Mouse (Mus musculus): ENCODE data around the gene Stab2. TPM values are rescaled to one million over a fixed set of nuclear protein-coding genes. Genes with fewer than 3 reads are reported as not detected.

Gene Stab2
- total and polyA plus RNA-seq, 3 experiments: 0.09 TPM; not detected in 2

- in situ Hi-C loops (cut with MboI; ENCODE audit: low pct_ligation_motif_present, low pct_unique_long_range_greater_than_20kb, low sequenced_read_pairs): no loop called here
- Histone ChIP-seq H3K27me3 (replicated peaks) (no peaks in the 10 kb centered on the region), H3K27ac (ENCODE audit: insufficient read depth, low read depth) (no peak overlapping the region), H3K4me2 (ENCODE audit: insufficient read depth, low read depth, poor library complexity, severe bottlenecking) (no peak overlapping the region), H3K4me1 (ENCODE audit: control insufficient read depth in 1 of 2, insufficient read depth in 2 of 2) (peaks cover 0 to 9% of the 10 kb centered on the region in 2 experiments; a peak in 3 of 4 replicates), H3K9me3 (replicated peaks; ENCODE audit: low read length) (no peaks in the 10 kb centered on the region), H3K79me2 (replicated peaks; ENCODE audit: control insufficient read depth, extremely low read depth, insufficient read depth, poor library complexity, severe bottlenecking) (no peaks in the 10 kb centered on the region), H3K4me3 (replicated peaks in 1 of 3; ENCODE audit: low read depth in 2 of 3, low read length in 2 of 3, poor library complexity in 1 of 3) (no peak overlapping the region), H3K9ac (ENCODE audit: insufficient read depth, low read depth) (no peak overlapping the region), H3K36me3 (replicated peaks in 1 of 2; ENCODE audit: control insufficient read depth in 1 of 2, insufficient read depth in 1 of 2, low read length in 1 of 2) (no peaks in the 10 kb centered on the region)
- dilution Hi-C loops (cut with MboI; ENCODE audit: extremely low pct_ligation_motif_present, extremely low pct_unique_long_range_greater_than_20kb, low sequenced_read_pairs): no loop called here
- no peak for DNase-seq (ENCODE audit: extremely low read depth)
- TF ChIP-seq EP300 (IDR thresholded peaks at IDR 0.05; ENCODE audit: low read length): no peak
These were observed 17.2 kb downstream of the Stab2 start for GRCm38 (mm10) chr10:86990666-86991065.

- TF ChIP-seq TBP (conservative IDR thresholded peaks at IDR 0.05; ENCODE audit: low read depth, low read length): no peak
- no peak for TF ChIP-seq E2F4 (IDR thresholded peaks at IDR 0.05; ENCODE audit: insufficient replicate concordance, low read depth, low read length)
- no peak for TF ChIP-seq POLR2AphosphoS2 (IDR thresholded peaks at IDR 0.05; ENCODE audit: low read depth, low read length)
- no peak for TF ChIP-seq RAD21 (IDR thresholded peaks at IDR 0.05; ENCODE audit: low read depth, low read length)
- no peak for TF ChIP-seq MAFK (IDR thresholded peaks at IDR 0.05; ENCODE audit: insufficient replicate concordance, low read length)
- peak; percentile 46; the same call in 1 of the 2 replicates for TF ChIP-seq BHLHE40 (IDR thresholded peaks at IDR 0.05; ENCODE audit: low read depth, low read length)
- no peak for TF ChIP-seq JUND (conservative IDR thresholded peaks at IDR 0.05; ENCODE audit: low read depth, low read length)
- no peak for TF ChIP-seq CHD1 (IDR thresholded peaks at IDR 0.05; ENCODE audit: low read depth, low read length)
- no peak for TF ChIP-seq SIN3A (IDR thresholded peaks at IDR 0.05; ENCODE audit: low read length)
- H3K79me2 ChIP-seq (replicated peaks; ENCODE audit: control insufficient read depth, extremely low read depth, insufficient read depth, poor library complexity, severe bottlenecking): no peaks in the 10 kb centered on the region
- no peaks in the 10 kb centered on the region for H3K9me3 ChIP-seq (replicated peaks; ENCODE audit: low read length)
- no peaks in the 10 kb centered on the region for H3K27me3 ChIP-seq (replicated peaks)
- peaks cover 0 to 9% of the 10 kb centered on the region in 2 experiments; a peak in 3 of 4 replicates for H3K4me1 ChIP-seq (ENCODE audit: control insufficient read depth in 1 of 2, insufficient read depth in 2 of 2)
- peak; percentile 15 for DNase-seq (ENCODE audit: extremely low read depth)
- no peaks in the 10 kb centered on the region for H3K36me3 ChIP-seq (replicated peaks in 1 of 2; ENCODE audit: control insufficient read depth in 1 of 2, insufficient read depth in 1 of 2, low read length in 1 of 2)
- no peak overlapping the region for H3K9ac ChIP-seq (ENCODE audit: insufficient read depth, low read depth)
- peak overlapping the region; percentile 6; the same call in 1 of the 2 replicates for H3K4me2 ChIP-seq (ENCODE audit: insufficient read depth, low read depth, poor library complexity, severe bottlenecking)
- H3K27ac ChIP-seq (ENCODE audit: insufficient read depth, low read depth): no peak overlapping the region
- dilution Hi-C loops (cut with MboI; ENCODE audit: extremely low pct_ligation_motif_present, extremely low pct_unique_long_range_greater_than_20kb, low sequenced_read_pairs) (no loop called here), in situ Hi-C loops (cut with MboI; ENCODE audit: low pct_ligation_motif_present, low pct_unique_long_range_greater_than_20kb, low sequenced_read_pairs) (no loop called here)
- H3K4me3 ChIP-seq (replicated peaks in 1 of 3; ENCODE audit: low read depth in 2 of 3, low read length in 2 of 3, poor library complexity in 1 of 3): no peak overlapping the region
These were observed 18.0 kb downstream of the Stab2 start for GRCm38 (mm10) chr10:86989838-86990237.

DNA sequence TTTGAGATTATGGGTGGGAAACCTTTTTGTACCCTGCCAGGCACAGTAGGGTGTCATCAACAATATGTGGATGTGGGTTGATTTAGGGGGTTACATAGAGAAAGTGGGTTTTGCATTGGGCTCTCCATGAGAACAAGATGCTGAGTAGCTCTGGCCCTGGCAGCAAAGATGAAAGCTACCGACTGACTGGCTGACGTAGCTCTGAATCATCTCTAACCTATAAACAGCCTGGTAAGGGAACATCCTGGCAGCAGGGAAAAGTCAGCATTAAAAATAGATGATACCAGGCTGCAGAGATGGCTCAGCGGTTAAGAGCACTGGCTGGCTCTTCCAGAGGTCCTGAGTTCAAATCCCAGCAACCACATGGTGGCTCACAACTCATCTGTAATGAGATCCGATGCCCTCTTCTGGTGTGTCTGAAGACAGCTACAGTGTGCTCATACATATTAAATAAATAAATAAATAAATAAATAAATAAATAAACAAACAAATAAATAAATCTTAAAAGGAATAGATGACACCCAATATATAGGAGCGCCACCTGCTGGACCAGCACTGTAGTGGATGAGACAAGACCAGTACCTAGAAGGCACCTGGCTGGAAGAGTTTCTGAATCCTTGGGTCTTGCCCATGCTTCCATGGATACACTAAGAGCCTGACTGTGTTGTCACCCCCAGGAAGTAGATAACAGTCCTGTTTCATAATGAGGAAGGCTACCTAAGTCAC is 31.7 kb downstream of the Stab2 start:
- in situ Hi-C loops (cut with MboI; ENCODE audit: low pct_ligation_motif_present, low pct_unique_long_range_greater_than_20kb, low sequenced_read_pairs): no loop called here
- H3K4me2 ChIP-seq (ENCODE audit: insufficient read depth, low read depth, poor library complexity, severe bottlenecking): no peak overlapping the region
- no peaks in the 10 kb centered on the region for H3K9me3 ChIP-seq (replicated peaks; ENCODE audit: low read length)
- peaks cover 3% of the 10 kb centered on the region for H3K27me3 ChIP-seq (replicated peaks)
- H3K4me1 ChIP-seq (ENCODE audit: control insufficient read depth in 1 of 2, insufficient read depth in 2 of 2): peaks cover 0 to 3% of the 10 kb centered on the region in 2 experiments; a peak in 1 of 4 replicates
- H3K79me2 ChIP-seq (replicated peaks; ENCODE audit: control insufficient read depth, extremely low read depth, insufficient read depth, poor library complexity, severe bottlenecking): no peaks in the 10 kb centered on the region
- TF ChIP-seq SMC3 (IDR thresholded peaks at IDR 0.05; ENCODE audit: low read depth, low read length): peak; percentile 8; the same call in 1 of the 2 replicates
- TF ChIP-seq MAZ (IDR thresholded peaks at IDR 0.05; ENCODE audit: low read depth, low read length): no peak
- TF ChIP-seq GABPA (IDR thresholded peaks at IDR 0.05; ENCODE audit: insufficient replicate concordance, low read depth, low read length): no peak
- TF ChIP-seq ZMIZ1 (IDR thresholded peaks at IDR 0.05; ENCODE audit: low read depth, low read length): no peak
- peak; percentile 27 to 45; a peak in 3 of 4 replicates for TF ChIP-seq CTCF (conservative IDR thresholded peaks at IDR 0.05 in 1 of 2, IDR thresholded peaks at IDR 0.05 in 1 of 2; ENCODE audit: low read depth in 2 of 2, low read length in 2 of 2)
- H3K9ac ChIP-seq (ENCODE audit: insufficient read depth, low read depth): no peak overlapping the region
- peak; percentile 26 for DNase-seq (ENCODE audit: extremely low read depth)
- H3K4me3 ChIP-seq (replicated peaks in 1 of 3; ENCODE audit: low read depth in 2 of 3, low read length in 2 of 3, poor library complexity in 1 of 3): no peak overlapping the region
- no peak overlapping the region for H3K27ac ChIP-seq (ENCODE audit: insufficient read depth, low read depth)
- dilution Hi-C loops (cut with MboI; ENCODE audit: extremely low pct_ligation_motif_present, extremely low pct_unique_long_range_greater_than_20kb, low sequenced_read_pairs): no loop called here
- H3K36me3 ChIP-seq (replicated peaks in 1 of 2; ENCODE audit: control insufficient read depth in 1 of 2, insufficient read depth in 1 of 2, low read length in 1 of 2): no peaks in the 10 kb centered on the region
